Mouse (Mus musculus): ENCODE measurements at regions not wholly inside any gene's neighbourhood (a gene's known extent, or its start where the extent isn't known, plus 50 kb on each side); places are given as distances from the start of the nearest gene placed in this dataset.

GRCm38 (mm10) chr11:57950989-57951388 is 57.9 kb upstream of the Larp1 start:
- no peak overlapping the region for H3K27ac ChIP-seq (replicated peaks; ENCODE audit: low read depth, low read length)
- no peak overlapping the region for H3K9ac ChIP-seq (ENCODE audit: low read length)
- H3K4me3 ChIP-seq (ENCODE audit: low read depth, low read length), result no peak overlapping the region
- no peaks in the 10 kb centered on the region for H3K27me3 ChIP-seq (ENCODE audit: control insufficient read depth, insufficient read depth, low read length)
- no peaks in the 10 kb centered on the region for H3K9me3 ChIP-seq (ENCODE audit: control insufficient read depth, low read length)
- WGBS, result 1% methylated on average over 4 of the region's 4 CpGs
- H3K4me2 ChIP-seq (ENCODE audit: low read depth, severe bottlenecking), result no peak overlapping the region
- H3K4me1 ChIP-seq (ENCODE audit: control insufficient read depth, insufficient read depth, low read length), result no peaks in the 10 kb centered on the region
- ATAC-seq (ENCODE audit: insufficient number of reproducible peaks, low FRiP score, low TSS enrichment, low read depth), result no peak
- no peaks in the 10 kb centered on the region for H3K36me3 ChIP-seq (ENCODE audit: control insufficient read depth, insufficient read depth, low read length)
- DNase-seq (ENCODE audit: low spot score), result peak; percentile 68

GRCm38 (mm10) chr11:57949067-57949466 is 59.8 kb upstream of the Larp1 start:
- H3K27me3 ChIP-seq (ENCODE audit: control insufficient read depth, insufficient read depth, low read length), result no peaks in the 10 kb centered on the region
- no peak overlapping the region for H3K9ac ChIP-seq (ENCODE audit: low read length)
- H3K27ac ChIP-seq (replicated peaks; ENCODE audit: low read depth, low read length), result no peak overlapping the region
- no peaks in the 10 kb centered on the region for H3K36me3 ChIP-seq (ENCODE audit: control insufficient read depth, insufficient read depth, low read length)
- 69% methylated on average over 9 of the region's 9 CpGs for WGBS
- DNase-seq (ENCODE audit: low spot score) (no peak), ATAC-seq (ENCODE audit: insufficient number of reproducible peaks, low FRiP score, low TSS enrichment, low read depth) (no peak)
- H3K4me3 ChIP-seq (ENCODE audit: low read depth, low read length), result no peak overlapping the region
- no peak overlapping the region for H3K4me2 ChIP-seq (ENCODE audit: low read depth, severe bottlenecking)
- no peaks in the 10 kb centered on the region for H3K9me3 ChIP-seq (ENCODE audit: control insufficient read depth, low read length)
- H3K4me1 ChIP-seq (ENCODE audit: control insufficient read depth, insufficient read depth, low read length), result no peaks in the 10 kb centered on the region

GRCm38 (mm10) chr11:57947347-57947746 is 61.5 kb upstream of the Larp1 start:
- Histone ChIP-seq H3K9me3 (ENCODE audit: control insufficient read depth, low read length) (no peaks in the 10 kb centered on the region), H3K36me3 (ENCODE audit: control insufficient read depth, insufficient read depth, low read length) (no peaks in the 10 kb centered on the region), H3K27ac (replicated peaks; ENCODE audit: low read depth, low read length) (no peak overlapping the region), H3K27me3 (ENCODE audit: control insufficient read depth, insufficient read depth, low read length) (no peaks in the 10 kb centered on the region), H3K9ac (ENCODE audit: low read length) (no peak overlapping the region), H3K4me3 (ENCODE audit: low read depth, low read length) (no peak overlapping the region), H3K4me1 (ENCODE audit: control insufficient read depth, insufficient read depth, low read length) (no peaks in the 10 kb centered on the region), H3K4me2 (ENCODE audit: low read depth, severe bottlenecking) (no peak overlapping the region)
- ATAC-seq (ENCODE audit: insufficient number of reproducible peaks, low FRiP score, low TSS enrichment, low read depth), result no peak
- no peak for DNase-seq (ENCODE audit: low spot score)
- WGBS, result 87% methylated on average over 4 of the region's 4 CpGs

- H3K4me3 ChIP-seq (ENCODE audit: low read depth, low read length), result no peak overlapping the region
- 13% methylated on average over 13 of the region's 13 CpGs for WGBS
- no peak overlapping the region for H3K27ac ChIP-seq (replicated peaks; ENCODE audit: low read depth, low read length)
- H3K4me1 ChIP-seq (ENCODE audit: control insufficient read depth, insufficient read depth, low read length), result no peaks in the 10 kb centered on the region
- peaks cover 3% of the 10 kb centered on the region; the same call in 1 of the 2 replicates for H3K27me3 ChIP-seq (ENCODE audit: control insufficient read depth, insufficient read depth, low read length)
- H3K9me3 ChIP-seq (ENCODE audit: control insufficient read depth, low read length), result no peaks in the 10 kb centered on the region
- peak; percentile 97 for DNase-seq (ENCODE audit: low spot score)
- peak overlapping the region; percentile 43; the same call in 1 of the 2 replicates for H3K9ac ChIP-seq (ENCODE audit: low read length)
- no peaks in the 10 kb centered on the region for H3K36me3 ChIP-seq (ENCODE audit: control insufficient read depth, insufficient read depth, low read length)
- peak overlapping the region; percentile 47; the same call in 1 of the 2 replicates for H3K4me2 ChIP-seq (ENCODE audit: low read depth, severe bottlenecking)
- peak; percentile 67 for ATAC-seq (ENCODE audit: insufficient number of reproducible peaks, low FRiP score, low TSS enrichment, low read depth)
These were observed 74.4 kb upstream of the Larp1 start for GRCm38 (mm10) chr11:57934391-57934850.

- Histone ChIP-seq H3K4me1 (ENCODE audit: control insufficient read depth, insufficient read depth, low read length) (no peaks in the 10 kb centered on the region), H3K36me3 (ENCODE audit: control insufficient read depth, insufficient read depth, low read length) (no peaks in the 10 kb centered on the region), H3K4me2 (ENCODE audit: low read depth, severe bottlenecking) (no peak overlapping the region), H3K9ac (ENCODE audit: low read length) (no peak overlapping the region), H3K4me3 (ENCODE audit: low read depth, low read length) (no peak overlapping the region), H3K27ac (replicated peaks; ENCODE audit: low read depth, low read length) (no peak overlapping the region), H3K9me3 (ENCODE audit: control insufficient read depth, low read length) (no peaks in the 10 kb centered on the region), H3K27me3 (ENCODE audit: control insufficient read depth, insufficient read depth, low read length) (peaks cover 3% of the 10 kb centered on the region; the same call in 1 of the 2 replicates)
- DNase-seq (ENCODE audit: low spot score), result peak; percentile 32
- ATAC-seq (ENCODE audit: insufficient number of reproducible peaks, low FRiP score, low TSS enrichment, low read depth), result no peak
- 8% methylated on average over 5 of the region's 5 CpGs for WGBS
These were observed 75.8 kb upstream of the Larp1 start for GRCm38 (mm10) chr11:57933065-57933464.

GRCm38 (mm10) chr11:57929506-57929905 is 79.4 kb upstream of the Larp1 start:
- Histone ChIP-seq H3K27me3 (ENCODE audit: control insufficient read depth, insufficient read depth, low read length) (peaks cover 3% of the 10 kb centered on the region; the same call in 1 of the 2 replicates), H3K9ac (ENCODE audit: low read length) (no peak overlapping the region; the same call in none of the 2 replicates), H3K4me2 (ENCODE audit: low read depth, severe bottlenecking) (peak overlapping the region; percentile 28), H3K36me3 (ENCODE audit: control insufficient read depth, insufficient read depth, low read length) (no peaks in the 10 kb centered on the region), H3K4me1 (ENCODE audit: control insufficient read depth, insufficient read depth, low read length) (no peaks in the 10 kb centered on the region), H3K9me3 (ENCODE audit: control insufficient read depth, low read length) (no peaks in the 10 kb centered on the region), H3K27ac (replicated peaks; ENCODE audit: low read depth, low read length) (no peak overlapping the region), H3K4me3 (ENCODE audit: low read depth, low read length) (no peak overlapping the region)
- ATAC-seq (ENCODE audit: insufficient number of reproducible peaks, low FRiP score, low TSS enrichment, low read depth) (no peak), DNase-seq (ENCODE audit: low spot score) (peak; percentile 63)
- WGBS, result 2% methylated on average over 18 of the region's 18 CpGs

GRCm38 (mm10) chr11:57920263-57920662 is 87.6 kb upstream of the Hand1 start:
- Histone ChIP-seq H3K36me3 (ENCODE audit: control insufficient read depth, insufficient read depth, low read length) (no peaks in the 10 kb centered on the region), H3K27me3 (ENCODE audit: control insufficient read depth, insufficient read depth, low read length) (no peaks in the 10 kb centered on the region), H3K4me1 (ENCODE audit: control insufficient read depth, insufficient read depth, low read length) (no peaks in the 10 kb centered on the region), H3K4me2 (ENCODE audit: low read depth, severe bottlenecking) (no peak overlapping the region), H3K9ac (ENCODE audit: low read length) (no peak overlapping the region), H3K9me3 (ENCODE audit: control insufficient read depth, low read length) (no peaks in the 10 kb centered on the region), H3K27ac (replicated peaks; ENCODE audit: low read depth, low read length) (no peak overlapping the region), H3K4me3 (ENCODE audit: low read depth, low read length) (no peak overlapping the region)
- peak; percentile 46 for DNase-seq (ENCODE audit: low spot score)
- WGBS, result 87% methylated on average over 2 of the region's 2 CpGs
- no peak for ATAC-seq (ENCODE audit: insufficient number of reproducible peaks, low FRiP score, low TSS enrichment, low read depth)

GRCm38 (mm10) chr11:57918447-57919059 is 85.9 kb upstream of the Hand1 start:
- Histone ChIP-seq H3K9ac (ENCODE audit: low read length) (no peak overlapping the region), H3K4me3 (ENCODE audit: low read depth, low read length) (no peak overlapping the region), H3K36me3 (ENCODE audit: control insufficient read depth, insufficient read depth, low read length) (no peaks in the 10 kb centered on the region), H3K27me3 (ENCODE audit: control insufficient read depth, insufficient read depth, low read length) (no peaks in the 10 kb centered on the region), H3K4me1 (ENCODE audit: control insufficient read depth, insufficient read depth, low read length) (no peaks in the 10 kb centered on the region), H3K9me3 (ENCODE audit: control insufficient read depth, low read length) (no peaks in the 10 kb centered on the region), H3K27ac (replicated peaks; ENCODE audit: low read depth, low read length) (no peak overlapping the region), H3K4me2 (ENCODE audit: low read depth, severe bottlenecking) (no peak overlapping the region)
- DNase-seq (ENCODE audit: low spot score) (no peak), ATAC-seq (ENCODE audit: insufficient number of reproducible peaks, low FRiP score, low TSS enrichment, low read depth) (no peak)
- 87% methylated on average over 18 of the region's 18 CpGs for WGBS

- ATAC-seq (ENCODE audit: insufficient number of reproducible peaks, low FRiP score, low TSS enrichment, low read depth) (no peak), DNase-seq (ENCODE audit: low spot score) (no peak)
- no peaks in the 10 kb centered on the region for H3K36me3 ChIP-seq (ENCODE audit: control insufficient read depth, insufficient read depth, low read length)
- no peak overlapping the region for H3K27ac ChIP-seq (replicated peaks; ENCODE audit: low read depth, low read length)
- H3K4me3 ChIP-seq (ENCODE audit: low read depth, low read length), result no peak overlapping the region
- no peaks in the 10 kb centered on the region for H3K9me3 ChIP-seq (ENCODE audit: control insufficient read depth, low read length)
- H3K4me1 ChIP-seq (ENCODE audit: control insufficient read depth, insufficient read depth, low read length), result no peaks in the 10 kb centered on the region
- H3K27me3 ChIP-seq (ENCODE audit: control insufficient read depth, insufficient read depth, low read length), result no peaks in the 10 kb centered on the region
- H3K9ac ChIP-seq (ENCODE audit: low read length), result no peak overlapping the region
- WGBS, result 76% methylated on average over 5 of the region's 5 CpGs
- H3K4me2 ChIP-seq (ENCODE audit: low read depth, severe bottlenecking), result no peak overlapping the region
These were observed 85.4 kb upstream of the Hand1 start for GRCm38 (mm10) chr11:57917974-57918373.

Measured in limb, embryonic 11.5 days (tissue).